Mouse (Mus musculus) urinary bladder, postnatal 14 days (tissue): Measurements from ENCODE around the gene Gm7173.
A peak's percentile ranks its signal among the peaks of the same experiment; 100 is the strongest.

Experiments
- DNase-seq: peaks from one replicate; pipeline ENCODE4 v3.0.0; 2021; ENCODE audit warnings: low spot score

Gene Gm7173

DNA sequence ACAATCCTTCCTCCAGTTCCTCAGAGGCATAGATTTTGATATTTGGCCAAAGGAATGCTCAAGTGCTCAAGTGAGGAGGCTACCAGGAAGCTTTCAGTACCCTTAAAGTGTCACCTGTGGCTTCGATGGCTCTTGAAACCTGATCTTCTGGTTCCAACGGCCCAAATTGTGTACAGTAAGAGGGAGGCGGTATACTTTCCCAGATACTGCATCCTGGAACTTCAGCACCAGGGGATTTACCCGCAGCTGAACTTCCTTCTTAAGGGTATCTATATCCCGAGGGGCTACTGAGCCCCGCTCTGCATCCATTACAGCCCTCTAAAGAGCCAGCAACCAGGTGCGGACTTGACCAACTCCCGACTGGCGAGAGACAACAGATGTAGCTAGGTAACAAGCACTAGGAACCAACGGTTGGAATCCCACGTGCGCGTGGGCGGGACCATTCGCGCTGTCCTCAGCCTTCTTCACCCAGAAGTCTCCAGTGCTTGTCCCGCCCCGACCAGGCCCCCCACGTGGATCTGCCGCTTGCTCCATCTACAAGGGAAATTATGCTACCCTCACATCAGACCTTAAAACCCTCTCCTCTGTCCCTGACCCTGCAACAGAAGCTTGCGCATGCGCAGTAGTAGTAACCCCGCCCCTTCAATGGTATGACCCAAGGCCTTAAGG is at the start of gene Gm7173:
Gm7173 (minus strand) TSS at position 309 of the 669 bp plus-strand sequence.
- DNase-seq: peak; percentile 9

DNA sequence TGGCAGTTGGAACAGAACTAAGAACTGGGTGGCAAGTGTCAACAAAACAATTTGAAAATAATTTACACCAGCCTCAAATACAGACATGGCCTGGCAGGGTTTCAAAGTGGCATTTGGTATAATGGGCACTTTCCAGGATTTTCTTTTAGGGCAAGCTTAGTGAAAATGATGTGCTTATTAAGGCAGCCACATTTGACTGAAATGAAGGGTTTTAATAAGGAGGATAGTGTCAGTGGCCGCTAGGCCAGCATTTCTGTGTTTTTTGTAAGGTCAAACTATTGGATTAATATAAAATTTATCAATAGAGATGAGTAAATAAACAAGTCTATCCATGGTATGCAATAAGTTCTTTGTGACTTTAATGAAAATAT is 546 bp upstream of the Gm7173 start:
- no peak for DNase-seq

GRCm38 (mm10) chrX:79316790-79317189 is 200.3 kb downstream of the Gm7173 start:
- no peak for DNase-seq
